Mouse (Mus musculus) heart, embryonic 12.5 days (tissue): Measurements from ENCODE around the gene Col9a2. TPM values are rescaled to one million over a fixed set of nuclear protein-coding genes. Genes with fewer than 3 reads are reported as not detected.

Source experiments
- ATAC-seq: fragments of 200-750 bp; cut with Nextera tagmentation; 2 replicates; pipeline ENCODE4 v1.8.0; 2017; ENCODE audit warnings: moderate TSS enrichment, moderate library complexity; ENCODE audit not compliant: insufficient number of reproducible peaks, low FRiP score
- H3K27ac ChIP-seq: fragments of 300-500 bp; sonication (generic); 2 replicates; pipeline ENCODE4 v1.5.1; 2016; ENCODE audit warnings: mild to moderate bottlenecking, moderate library complexity; ENCODE audit not compliant: poor library complexity, severe bottlenecking
- H3K27me3 ChIP-seq: fragments of 300-500 bp; sonication (generic); replicated peaks from 2 replicates; pipeline ENCODE4 v1.6.1; 2016; ENCODE audit warnings: mild to moderate bottlenecking, moderate library complexity
- H3K36me3 ChIP-seq: fragments of 300-500 bp; sonication (generic); 2 replicates; pipeline ENCODE4 v1.6.1; 2016; ENCODE audit warnings: mild to moderate bottlenecking, moderate library complexity
- H3K4me1 ChIP-seq: fragments of 300-500 bp; sonication (generic); replicated peaks from 2 replicates; pipeline ENCODE4 v1.6.1; 2016; ENCODE audit warnings: mild to moderate bottlenecking
- H3K4me2 ChIP-seq: fragments of 300-500 bp; sonication (generic); 2 replicates; pipeline ENCODE4 v1.6.1; 2016; ENCODE audit warnings: mild to moderate bottlenecking, moderate library complexity
- H3K4me3 ChIP-seq: fragments of 300-500 bp; sonication (generic); 2 replicates; pipeline ENCODE4 v1.5.1; 2016; ENCODE audit warnings: mild to moderate bottlenecking
- H3K9ac ChIP-seq: fragments of 300-500 bp; sonication (generic); 2 replicates; pipeline ENCODE4 v1.6.1; 2016; ENCODE audit warnings: mild to moderate bottlenecking, moderate library complexity
- H3K9me3 ChIP-seq: fragments of 300-500 bp; sonication (generic); replicated peaks from 2 replicates; pipeline ENCODE4 v1.6.1; 2016; ENCODE audit warnings: mild to moderate bottlenecking, moderate library complexity
- WGBS: fragments of 180-500 bp; shearing (Covaris S2); methylation state at CpG from one replicate; pipeline ENCODE4 v1.1.7; 2016; 5-methylcytosine and 5-hydroxymethylcytosine counted together
- polyA plus RNA-seq: library from polyadenylated mRNA; unstranded; fragments of >200 nt; fragmentation: Nextera tagmentation; extraction: Ambion mirVana; gene quantifications from 2 replicates; pipeline ENCODE4 v1.2.1, GENCODE M21; 2016

The Col9a2 gene
- polyA plus RNA-seq, 1 experiment from 2014 or later: 11.6 TPM

DNA sequence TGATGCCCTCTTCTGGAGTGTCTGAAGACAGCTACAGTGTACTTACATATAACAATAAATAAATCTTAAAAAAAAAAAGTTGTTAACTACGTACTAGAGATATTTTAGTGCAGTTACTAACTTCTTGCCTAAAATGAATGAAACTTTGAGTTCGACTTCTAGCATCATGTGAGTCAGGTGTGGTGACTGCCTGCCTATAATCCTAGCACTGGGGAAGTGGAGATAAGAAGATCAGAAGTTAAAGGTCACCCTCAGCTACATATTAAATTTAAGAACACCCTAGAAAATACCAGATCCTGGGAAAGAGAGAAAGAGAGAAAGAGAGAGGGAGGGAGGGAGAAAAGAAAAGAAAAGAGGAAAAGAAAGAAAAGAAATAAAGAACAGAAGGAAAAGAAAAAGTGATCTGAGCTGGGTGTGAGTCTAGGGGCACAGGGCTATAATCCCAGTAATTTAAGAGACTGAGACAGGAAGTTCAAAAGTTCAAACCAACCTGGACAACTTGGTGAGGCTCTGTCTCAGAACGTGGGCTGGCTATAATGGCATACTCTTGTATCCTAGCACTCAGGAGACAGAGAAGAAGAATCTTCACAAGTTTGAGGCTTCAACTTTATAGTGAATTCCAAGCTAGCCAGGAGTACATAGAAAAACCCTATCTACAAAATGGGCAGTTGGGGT lies 31.0 kb upstream of the Col9a2 start:
- 69% methylated on average over 3 of the region's 3 CpGs for WGBS
- Histone ChIP-seq H3K4me2 (no peak overlapping the region), H3K4me3 (no peak overlapping the region), H3K4me1 (peaks cover 43% of the 10 kb centered on the region), H3K9me3 (no peaks in the 10 kb centered on the region), H3K27ac (no peak overlapping the region), H3K36me3 (no peaks in the 10 kb centered on the region), H3K9ac (no peak overlapping the region), H3K27me3 (no peaks in the 10 kb centered on the region)
- ATAC-seq: no peak

DNA sequence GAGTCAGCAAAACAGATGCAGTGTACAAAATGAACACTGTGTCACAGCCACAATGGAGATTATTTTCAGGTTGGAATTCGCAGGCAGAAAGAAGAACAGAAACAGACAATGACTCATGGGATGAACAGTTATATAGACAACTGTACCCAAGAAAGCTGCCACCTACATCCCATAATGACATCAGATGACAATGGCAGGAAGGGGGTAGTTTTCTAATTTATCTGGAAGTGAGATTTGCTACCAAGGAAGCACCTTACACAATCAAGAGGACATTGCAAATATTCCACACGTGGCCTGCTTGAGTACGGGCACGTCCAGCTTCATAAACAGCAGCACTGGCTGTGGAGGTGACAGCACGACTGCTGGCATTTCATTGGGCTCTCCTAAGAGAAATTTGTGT lies 30.0 kb upstream of the Col9a2 start:
- H3K27me3 ChIP-seq: no peaks in the 10 kb centered on the region
- H3K9me3 ChIP-seq: no peaks in the 10 kb centered on the region
- no peak overlapping the region for H3K4me3 ChIP-seq
- H3K27ac ChIP-seq: no peak overlapping the region
- 66% methylated on average over 5 of the region's 5 CpGs for WGBS
- no peak overlapping the region for H3K4me2 ChIP-seq
- no peak for ATAC-seq
- peaks cover 35% of the 10 kb centered on the region for H3K4me1 ChIP-seq
- H3K36me3 ChIP-seq: no peaks in the 10 kb centered on the region
- H3K9ac ChIP-seq: no peak overlapping the region

DNA sequence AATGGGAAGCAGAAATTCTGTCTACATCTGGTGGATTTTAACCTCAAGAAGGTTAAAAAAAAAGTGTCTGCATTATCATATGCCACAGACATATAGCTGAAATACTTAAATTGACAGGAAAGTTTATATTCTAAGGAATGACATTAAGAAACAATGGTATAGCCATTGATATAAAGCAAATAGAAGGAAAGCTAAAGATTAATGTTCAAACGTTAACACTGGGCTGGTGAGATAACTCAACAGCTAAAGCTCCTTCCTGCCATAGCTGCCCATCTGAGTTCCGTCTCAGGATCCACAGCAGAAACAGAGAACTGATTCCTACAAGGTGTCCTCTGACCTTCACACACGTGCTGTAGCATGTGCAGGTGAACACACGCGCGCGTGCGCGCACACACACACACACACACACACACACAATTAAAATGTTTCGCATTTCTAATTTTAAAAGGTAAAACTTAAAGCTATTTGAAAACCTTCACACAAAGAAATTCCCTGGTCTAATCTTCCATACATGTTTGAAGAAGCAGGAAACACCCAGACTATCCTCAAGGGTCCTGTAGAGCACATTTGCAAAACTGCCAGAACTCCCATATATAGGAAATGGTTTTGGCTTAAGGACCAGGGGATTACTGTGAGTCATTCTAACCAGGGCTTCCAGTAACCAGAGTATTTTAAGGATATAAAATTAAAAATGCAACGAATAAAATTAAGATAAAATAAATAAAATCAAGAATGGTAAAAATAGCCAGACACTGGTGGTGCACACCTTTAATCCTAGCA lies 28.2 kb upstream of the Col9a2 start:
- H3K4me2 ChIP-seq: no peak overlapping the region
- H3K27me3 ChIP-seq: no peaks in the 10 kb centered on the region
- no peaks in the 10 kb centered on the region for H3K36me3 ChIP-seq
- peaks cover 37% of the 10 kb centered on the region for H3K4me1 ChIP-seq
- H3K4me3 ChIP-seq: no peak overlapping the region
- H3K27ac ChIP-seq: no peak overlapping the region
- H3K9me3 ChIP-seq: no peaks in the 10 kb centered on the region
- ATAC-seq: no peak
- 83% methylated on average over 11 of the region's 11 CpGs for WGBS
- no peak overlapping the region for H3K9ac ChIP-seq

DNA sequence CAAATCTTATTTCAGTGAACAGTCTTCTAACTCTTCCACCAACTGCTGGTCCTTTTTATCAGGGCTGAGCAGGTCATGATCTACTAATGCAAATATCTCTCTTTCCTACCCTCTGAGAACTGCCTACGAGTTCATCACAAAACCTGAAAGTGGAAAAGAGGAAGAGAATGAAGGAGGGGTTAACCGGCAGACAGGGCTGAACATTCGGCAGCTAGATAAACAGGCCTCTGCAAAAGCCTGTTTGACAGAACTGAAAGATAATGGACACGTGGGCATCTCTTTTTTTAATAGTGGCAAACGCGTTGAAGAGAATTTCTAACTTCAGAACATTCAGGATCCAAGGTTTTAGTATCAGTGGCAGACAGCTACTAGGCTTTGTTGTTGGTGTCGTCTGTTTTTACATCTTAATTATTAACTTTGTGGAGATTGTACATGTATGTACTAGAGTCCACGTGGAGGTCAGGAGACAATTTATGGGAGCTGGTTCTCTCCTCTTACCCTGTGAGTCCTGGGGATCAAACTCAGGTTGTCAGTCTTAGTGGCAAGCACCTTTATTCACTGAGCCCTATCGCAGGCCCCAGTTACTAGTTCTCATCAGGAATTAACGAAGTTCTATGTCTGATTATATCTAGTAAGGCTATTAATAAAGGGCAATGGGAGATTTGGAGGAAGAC lies 24.5 kb upstream of the Col9a2 start:
- H3K4me3 ChIP-seq: peak overlapping the region; percentile 13; the same call in 1 of the 2 replicates

DNA sequence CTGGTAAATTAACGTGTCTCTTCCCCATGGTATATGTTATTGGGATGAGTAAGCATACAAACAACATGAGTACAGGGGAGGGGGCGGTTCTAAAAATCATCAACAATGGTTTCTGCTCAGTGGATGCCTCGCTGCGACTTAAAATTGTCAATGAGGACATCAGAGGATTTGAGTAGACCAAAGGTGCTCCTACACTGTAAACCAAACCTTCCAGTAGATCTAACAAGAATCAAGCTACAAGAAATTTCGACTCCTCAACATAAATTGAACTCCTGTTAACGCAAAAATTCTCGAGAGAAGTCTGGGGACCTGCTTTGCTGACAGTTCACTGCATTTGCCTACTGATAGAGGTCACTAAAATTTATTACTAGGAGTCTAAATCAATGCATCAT lies 23.9 kb upstream of the Col9a2 start:
- ATAC-seq: no peak
- Histone ChIP-seq H3K36me3 (no peaks in the 10 kb centered on the region), H3K27ac (no peak overlapping the region), H3K4me2 (peak overlapping the region; percentile 45), H3K27me3 (no peaks in the 10 kb centered on the region), H3K4me3 (0 out of 2 replicates have a peak overlapping the region, but pooled peaks have one; percentile 13), H3K9me3 (no peaks in the 10 kb centered on the region), H3K9ac (no peak overlapping the region; the same call in 1 of the 2 replicates), H3K4me1 (peaks cover 42% of the 10 kb centered on the region)
- WGBS: 77% methylated on average over 7 of the region's 7 CpGs

More for the DNA sequence above, 24.5 kb upstream of the Col9a2 start:
- H3K9me3 ChIP-seq: no peaks in the 10 kb centered on the region
- 43% methylated on average over 10 of the region's 10 CpGs for WGBS
- ATAC-seq: no peak
- H3K4me2 ChIP-seq: peak overlapping the region; percentile 45
- H3K27ac ChIP-seq: no peak overlapping the region
- H3K4me1 ChIP-seq: peaks cover 36% of the 10 kb centered on the region
- no peaks in the 10 kb centered on the region for H3K27me3 ChIP-seq
- H3K9ac ChIP-seq: no peak overlapping the region; the same call in 1 of the 2 replicates
- H3K36me3 ChIP-seq: no peaks in the 10 kb centered on the region

DNA sequence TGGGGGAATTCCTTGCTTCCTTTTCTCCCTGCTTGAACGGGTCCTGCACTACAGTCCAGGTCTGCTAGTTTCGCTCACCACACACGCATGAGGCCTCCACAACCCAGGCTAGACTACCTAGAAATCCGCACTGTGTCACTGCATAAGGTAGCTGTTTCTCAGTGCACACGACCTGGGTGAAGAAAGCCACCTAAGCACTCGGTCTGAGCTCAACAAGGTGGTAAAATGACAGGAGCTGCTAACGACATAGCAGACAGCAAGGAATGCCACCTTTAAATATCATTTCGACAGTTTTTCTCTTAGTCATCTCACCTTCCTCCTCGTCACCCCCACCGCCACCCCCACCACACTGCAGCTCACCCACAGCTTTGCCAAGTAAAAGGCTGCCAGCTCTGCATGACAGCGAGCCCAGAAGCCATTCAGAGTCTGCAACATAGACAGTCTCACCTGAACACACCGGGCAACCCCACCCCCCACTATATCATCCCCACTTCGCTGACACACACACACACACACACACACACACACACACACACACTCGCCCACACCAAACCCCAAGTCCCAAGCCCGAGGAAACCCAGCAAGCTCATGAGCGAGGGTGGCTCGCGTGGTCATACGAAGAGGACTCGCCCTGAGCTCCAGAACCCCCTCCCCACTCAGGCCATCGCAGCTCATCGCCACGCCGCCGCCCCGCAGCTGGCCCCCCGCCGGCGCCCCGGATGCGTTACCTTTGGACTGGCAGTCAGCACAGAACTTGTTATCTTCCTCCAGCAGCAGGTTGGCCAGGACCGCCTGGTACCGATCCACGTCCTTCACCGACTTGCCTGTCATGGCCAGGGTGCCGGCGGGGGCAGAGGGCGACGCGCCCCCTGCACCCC lies 22.9 kb upstream of the Col9a2 start:
- peak overlapping the region; percentile 93 for H3K4me2 ChIP-seq
- H3K4me1 ChIP-seq: peaks cover 47% of the 10 kb centered on the region
- H3K9me3 ChIP-seq: no peaks in the 10 kb centered on the region
- H3K4me3 ChIP-seq: peak overlapping the region; percentile 91
- WGBS: 4% methylated on average over 40 of the region's 40 CpGs
- no peaks in the 10 kb centered on the region for H3K27me3 ChIP-seq
- no peaks in the 10 kb centered on the region for H3K36me3 ChIP-seq
- H3K9ac ChIP-seq: peak overlapping the region; percentile 91
- peak overlapping the region; percentile 35 for H3K27ac ChIP-seq
- ATAC-seq: no peak; the same call in 1 of the 2 replicates

DNA sequence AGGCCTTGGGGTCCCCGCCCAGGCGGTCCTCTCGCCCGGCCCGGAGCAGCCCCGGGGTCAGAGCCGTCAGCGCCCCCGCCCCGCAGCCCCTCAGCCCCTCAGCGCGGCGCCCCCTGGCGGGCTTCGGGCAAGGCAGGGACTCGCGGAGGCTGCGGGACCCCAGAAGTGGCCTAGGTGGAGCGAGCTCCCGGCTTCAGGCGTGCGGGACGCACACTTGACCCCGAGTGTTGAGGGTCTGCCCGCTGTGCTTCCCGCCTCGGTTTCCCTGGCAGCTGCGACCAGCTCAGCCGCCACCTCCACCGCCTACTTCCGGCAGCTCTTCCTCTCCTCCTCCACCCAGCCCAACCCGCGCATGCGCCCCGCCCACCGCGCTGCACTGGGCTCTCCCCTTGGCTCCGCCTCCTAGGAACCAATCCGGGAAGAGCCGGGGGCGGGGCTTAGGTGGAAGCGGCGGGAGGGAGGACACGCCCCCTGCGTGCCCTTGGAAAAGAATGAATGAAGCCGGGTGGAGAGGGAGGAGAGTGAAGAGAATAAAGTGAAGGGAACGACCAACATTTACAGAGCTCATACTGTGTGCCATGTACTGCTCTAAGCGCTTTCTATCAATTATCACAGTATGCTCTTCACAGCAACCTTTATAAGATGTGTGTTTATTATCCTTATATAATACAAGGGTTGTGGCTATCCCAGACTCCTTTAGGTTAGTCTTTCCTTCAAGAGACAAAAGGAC lies 22.1 kb upstream of the Col9a2 start, which contains the start of gene Smap2:
TSS of gene Smap2 (minus strand) at position 320 of the 730 bp plus-strand sequence.
- Histone ChIP-seq H3K9ac (peak within 1 kb of the TSS; percentile 91), H3K4me2 (peak within 1 kb of the TSS; percentile 93), H3K4me1 (peaks cover 53% of the 10 kb centered on the region), H3K36me3 (no peaks in the 10 kb centered on the region), H3K9me3 (no peaks in the 10 kb centered on the region), H3K27me3 (no peaks in the 10 kb centered on the region), H3K4me3 (peak within 1 kb of the TSS; percentile 91), H3K27ac (peak within 1 kb of the TSS; percentile 35)
- peak; percentile 97 for ATAC-seq
- WGBS: under 1% methylated on average over 39 of the region's 48 CpGs

DNA sequence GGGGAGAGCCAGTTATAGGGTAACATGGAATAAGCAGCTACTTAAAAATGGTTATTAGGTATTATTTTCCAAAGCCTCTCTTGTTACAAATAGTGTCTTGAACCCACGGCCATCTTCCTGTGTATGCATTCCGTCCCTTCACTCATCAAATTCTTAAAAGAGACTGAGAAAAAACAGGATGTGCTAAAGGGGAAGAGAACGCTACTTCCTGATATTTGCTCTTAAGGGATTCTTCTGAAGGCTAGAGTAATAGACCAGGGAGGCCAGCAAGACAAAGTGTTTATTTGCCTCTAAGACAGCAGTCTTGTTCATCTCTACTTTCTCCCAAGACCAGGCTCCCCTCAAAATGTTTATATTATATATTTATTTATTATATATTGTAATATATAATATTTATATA lies 20.9 kb upstream of the Col9a2 start:
- Histone ChIP-seq H3K4me3 (no peak overlapping the region), H3K27me3 (no peaks in the 10 kb centered on the region), H3K27ac (no peak overlapping the region), H3K9ac (no peak overlapping the region), H3K4me1 (peaks cover 57% of the 10 kb centered on the region), H3K9me3 (no peaks in the 10 kb centered on the region), H3K36me3 (no peaks in the 10 kb centered on the region), H3K4me2 (no peak overlapping the region)
- WGBS: 71% methylated on average over 3 of the region's 3 CpGs
- no peak for ATAC-seq

DNA sequence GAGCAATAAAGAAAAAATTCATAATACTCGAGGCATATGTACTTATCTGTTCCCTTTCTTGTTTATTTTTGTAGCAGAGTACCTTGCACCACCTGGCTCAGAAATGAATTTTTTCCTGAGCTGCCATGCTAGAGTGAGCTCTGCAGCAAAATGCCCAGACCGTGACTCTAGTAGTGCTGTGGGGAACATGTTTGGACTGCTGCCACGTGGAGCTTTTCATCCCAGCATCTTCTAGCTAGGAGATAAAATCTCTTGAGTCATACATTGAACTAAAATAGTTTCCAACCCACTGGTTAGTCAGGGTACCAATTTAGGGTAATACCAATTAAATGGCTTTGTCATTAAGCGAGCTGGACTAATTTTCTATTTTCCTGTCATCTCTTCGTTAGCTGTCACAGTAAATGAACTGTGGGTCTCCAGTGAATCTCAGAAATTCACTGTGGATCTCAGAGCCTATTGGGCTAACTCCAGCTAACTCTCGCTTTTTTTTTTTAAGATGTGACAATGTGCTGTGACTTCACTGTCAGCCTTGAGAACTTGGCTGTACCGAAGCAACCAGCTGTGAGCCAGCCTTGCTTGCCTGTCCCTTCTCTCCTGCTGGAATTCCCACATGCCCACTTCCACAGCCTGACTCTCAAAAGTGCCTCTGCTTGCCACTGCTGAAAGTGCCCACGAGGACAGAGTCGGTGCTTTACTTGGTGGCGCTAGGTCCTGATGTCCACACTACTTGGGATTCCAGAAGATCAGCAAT lies 19.0 kb upstream of the Col9a2 start:
- Histone ChIP-seq H3K4me2 (no peak overlapping the region), H3K9ac (no peak overlapping the region), H3K4me3 (no peak overlapping the region), H3K27ac (no peak overlapping the region), H3K36me3 (no peaks in the 10 kb centered on the region), H3K27me3 (no peaks in the 10 kb centered on the region), H3K9me3 (no peaks in the 10 kb centered on the region), H3K4me1 (peaks cover 49% of the 10 kb centered on the region)
- 60% methylated on average over 10 of the region's 10 CpGs for WGBS
- no peak for ATAC-seq
